Mouse (Mus musculus) lung, adult 2 months (tissue): ENCODE measurements around the gene Lgals4. TPM values are rescaled to one million over a fixed set of nuclear protein-coding genes. Genes with fewer than 3 reads are reported as not detected.

ENCODE experiments used
- DNase-seq: peaks from one replicate; pipeline ENCODE4 v3.0.0; 2022
- H3K4me1 ChIP-seq: fragments of 200-500 bp; 2 replicates; pipeline ENCODE4 v1.6.1; 2011; ENCODE audit warnings: low read length; ENCODE audit not compliant: control insufficient read depth, insufficient read depth
- H3K4me3 ChIP-seq: fragments of 200-500 bp; replicated peaks from 2 replicates; pipeline ENCODE3; 2011; ENCODE audit warnings: low read depth, mild to moderate bottlenecking, control low read depth, low read length; ENCODE audit errors: extremely low read depth
- CTCF ChIP-seq: fragments of 200-500 bp; IDR thresholded peaks from 2 replicates; pipeline ENCODE4 v1.5.1; 2011; ENCODE audit warnings: mild to moderate bottlenecking, low read length, control low read depth; ENCODE audit not compliant: insufficient read depth
- POLR2A ChIP-seq: fragments of 200-500 bp; IDR thresholded peaks from 2 replicates; pipeline ENCODE4 v1.6.1; 2011; ENCODE audit warnings: low read depth, mild to moderate bottlenecking, control low read depth, low read length, borderline replicate concordance; ENCODE audit errors: extremely low read depth
- WGBS: fragments of 180-500 bp; shearing (Covaris S2); methylation state at CpG from one replicate; pipeline ENCODE4 v1.1.7; 2018; 5-methylcytosine and 5-hydroxymethylcytosine counted together
- polyA plus RNA-seq: library from polyadenylated mRNA; depleted of rRNA; stranded (reverse); fragments of >200 nt; gene quantifications from 2 replicates; pipeline ENCODE4 v1.2.3, GENCODE M21; 2012

Gene Lgals4
- polyA plus RNA-seq, 1 experiment = 19.0 TPM

DNA sequence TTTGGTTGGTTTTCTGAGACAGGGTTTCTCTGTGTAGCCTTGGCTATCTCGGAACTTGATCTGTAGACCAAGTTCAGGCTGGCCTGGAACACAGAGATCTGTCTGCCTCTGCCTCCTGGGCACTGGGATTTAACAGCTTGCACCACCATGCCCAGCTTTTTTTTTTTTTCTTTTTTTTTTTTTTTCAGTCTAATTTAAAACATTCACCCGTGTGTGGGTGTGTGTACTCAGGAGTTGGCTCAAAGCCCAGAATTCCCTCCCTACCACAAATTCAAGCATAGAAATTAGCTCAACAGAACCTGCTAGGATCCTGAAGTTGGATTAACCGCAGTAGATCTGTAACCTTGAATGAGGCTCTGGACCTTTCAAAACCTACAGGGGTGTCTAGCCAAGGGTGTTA lies 6.3 kb upstream of the Lgals4 start:
- H3K4me3 ChIP-seq = no peak overlapping the region
- TF ChIP-seq POLR2A = no peak
- TF ChIP-seq CTCF = no peak
- no peak for DNase-seq
- WGBS = 46% methylated on average over 3 of the region's 3 CpGs
- H3K4me1 ChIP-seq = peaks cover 7% of the 10 kb centered on the region; the same call in 1 of the 2 replicates

DNA sequence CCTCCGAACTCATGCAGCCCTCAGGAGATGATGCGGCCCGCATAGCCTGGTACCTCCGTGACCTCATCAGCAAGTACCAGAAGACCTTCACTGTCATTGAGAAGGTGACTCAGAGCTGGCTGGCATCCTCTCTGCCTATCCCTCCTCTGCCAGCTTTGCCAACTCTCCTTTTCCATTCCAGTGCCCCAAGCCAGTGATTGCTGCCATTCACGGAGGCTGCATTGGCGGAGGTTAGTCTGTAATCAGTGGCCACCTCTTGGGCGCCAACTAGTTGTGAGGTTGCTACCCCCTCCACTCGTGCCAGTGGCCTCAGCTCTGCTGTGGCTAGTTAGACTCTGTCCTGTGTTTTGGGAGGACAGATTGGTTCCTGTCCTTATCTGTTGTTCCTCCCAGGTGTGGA lies 3.8 kb upstream of the Lgals4 start:
- no peak overlapping the region for H3K4me3 ChIP-seq
- WGBS = 84% methylated on average over 8 of the region's 8 CpGs
- peaks cover 7% of the 10 kb centered on the region; the same call in 1 of the 2 replicates for H3K4me1 ChIP-seq
- no peak for DNase-seq
- TF ChIP-seq CTCF = no peak
- no peak for TF ChIP-seq POLR2A

GRCm38 (mm10) chr7:28830981-28831380 lies 2.7 kb upstream of the Lgals4 start:
- H3K4me3 ChIP-seq = no peak overlapping the region
- DNase-seq = no peak
- WGBS = 72% methylated on average over 5 of the region's 5 CpGs
- peaks cover 6% of the 10 kb centered on the region; the same call in 1 of the 2 replicates for H3K4me1 ChIP-seq
- TF ChIP-seq POLR2A = no peak
- TF ChIP-seq CTCF = no peak

DNA sequence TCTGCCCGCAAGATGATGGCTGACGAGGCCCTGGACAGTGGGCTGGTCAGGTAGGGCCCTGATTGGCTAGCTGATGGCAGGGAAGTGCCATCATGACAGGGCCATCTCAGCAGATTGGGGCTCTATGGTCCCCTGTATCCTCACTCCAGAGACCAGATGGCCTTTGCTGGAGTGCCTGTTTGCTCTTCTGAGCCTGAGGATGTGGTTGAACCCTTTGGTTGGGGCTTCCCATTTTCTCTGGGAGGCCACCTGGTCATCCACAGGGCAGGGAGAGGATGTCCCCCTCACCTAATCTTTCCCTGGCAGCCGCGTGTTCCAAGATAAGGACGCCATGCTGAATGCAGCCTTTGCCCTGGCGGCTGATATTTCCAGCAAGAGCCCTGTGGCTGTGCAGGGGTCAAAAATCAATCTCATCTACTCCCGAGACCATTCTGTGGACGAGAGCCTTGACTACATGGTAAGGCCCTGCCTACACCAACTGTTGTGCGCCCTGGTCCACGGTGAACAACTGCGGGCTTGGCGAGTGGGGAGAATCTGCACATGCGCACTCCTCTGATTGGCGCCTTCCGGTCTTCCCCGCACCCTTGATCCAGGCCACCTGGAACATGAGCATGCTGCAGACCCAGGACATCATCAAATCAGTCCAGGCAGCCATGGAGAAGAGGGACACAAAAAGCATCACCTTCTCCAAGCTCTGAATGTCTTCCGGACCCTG lies 2.1 kb upstream of the Lgals4 start:
- no peak for DNase-seq
- TF ChIP-seq POLR2A (no peak), CTCF (no peak)
- no peak overlapping the region for H3K4me3 ChIP-seq
- peaks cover 3% of the 10 kb centered on the region; the same call in 1 of the 2 replicates for H3K4me1 ChIP-seq
- WGBS = 85% methylated on average over 17 of the region's 17 CpGs

DNA sequence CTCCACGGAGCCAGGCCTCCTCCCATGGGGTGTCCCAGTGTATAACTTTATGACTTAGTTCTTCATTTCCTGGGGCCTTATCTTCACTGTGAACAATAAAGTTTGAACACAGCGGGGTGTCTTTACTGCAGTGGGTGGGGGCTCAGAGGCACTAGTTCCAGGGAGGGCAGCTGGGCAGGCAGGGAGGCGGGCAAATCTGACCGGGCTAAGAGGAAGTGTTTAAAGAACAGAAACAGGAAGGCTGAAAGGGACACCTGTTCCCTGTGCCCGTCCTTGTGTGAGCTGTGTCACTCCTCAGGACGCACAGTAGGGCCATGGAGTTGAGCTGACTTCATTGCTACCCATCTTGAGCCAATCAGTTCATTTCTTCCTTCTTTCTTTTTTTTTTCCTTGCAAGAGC lies 1.5 kb upstream of the Lgals4 start:
- 36% methylated on average over 6 of the region's 6 CpGs for WGBS
- peaks cover 2% of the 10 kb centered on the region; the same call in 1 of the 2 replicates for H3K4me1 ChIP-seq
- no peak; the same call in 1 of the 2 replicates for TF ChIP-seq POLR2A
- no peak for TF ChIP-seq CTCF
- H3K4me3 ChIP-seq = no peak overlapping the region
- no peak for DNase-seq

DNA sequence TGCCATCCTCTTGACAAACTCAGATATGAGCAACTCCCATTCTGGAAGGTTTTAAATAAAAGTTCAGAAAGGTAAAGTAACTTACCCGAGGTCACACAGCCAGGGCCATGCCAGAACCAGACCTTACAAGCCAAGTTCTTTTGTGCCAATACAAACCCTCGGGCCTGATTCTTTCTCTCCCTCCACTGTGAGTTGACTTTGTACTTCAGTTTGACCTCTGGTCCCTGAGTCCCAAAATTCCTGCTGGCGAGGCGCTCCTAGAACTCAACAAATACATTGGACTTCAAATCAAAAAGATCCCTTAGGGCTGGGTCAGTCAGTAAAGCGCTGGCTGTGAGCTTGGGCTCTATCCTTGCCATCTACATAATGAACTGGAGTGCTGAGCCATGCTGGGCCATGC lies 3.3 kb downstream of the Lgals4 start:
- H3K4me3 ChIP-seq = no peak overlapping the region
- no peak for DNase-seq
- WGBS = 82% methylated on average over 5 of the region's 5 CpGs
- H3K4me1 ChIP-seq = peaks cover 2% of the 10 kb centered on the region; the same call in 1 of the 2 replicates
- no peak for TF ChIP-seq POLR2A
- TF ChIP-seq CTCF = no peak

- TF ChIP-seq CTCF = no peak
- TF ChIP-seq POLR2A = no peak
- DNase-seq = no peak
- H3K4me1 ChIP-seq = no peaks in the 10 kb centered on the region
- H3K4me3 ChIP-seq = no peak overlapping the region
- WGBS = 78% methylated on average over 9 of the region's 9 CpGs
These were observed 4.7 kb downstream of the Lgals4 start for GRCm38 (mm10) chr7:28838331-28838730.

DNA sequence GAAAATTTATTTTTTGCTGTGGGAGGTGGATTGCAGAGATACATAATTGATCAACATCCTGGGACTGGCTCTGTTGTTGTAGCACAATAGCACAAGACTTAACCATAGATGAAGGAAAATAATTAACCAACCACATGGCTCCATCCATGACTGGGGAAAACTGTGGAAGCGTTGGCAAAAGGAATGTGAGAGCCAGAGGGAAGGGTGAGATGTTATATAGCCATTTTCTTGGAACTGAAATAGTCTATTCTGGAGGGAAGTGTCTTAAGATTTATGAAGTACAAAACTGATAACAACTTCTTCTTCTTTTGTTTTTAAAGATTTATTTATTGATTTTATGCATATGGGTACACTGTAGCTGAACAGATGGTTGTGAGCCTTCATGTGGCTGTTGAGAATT lies 13.6 kb downstream of the Lgals4 start:
- TF ChIP-seq CTCF = no peak
- TF ChIP-seq POLR2A = no peak
- WGBS = 64% methylated on average over 1 of the region's 1 CpGs
- DNase-seq = no peak
- no peak overlapping the region for H3K4me3 ChIP-seq
- no peaks in the 10 kb centered on the region for H3K4me1 ChIP-seq

GRCm38 (mm10) chr7:28849700-28850236 lies 16.1 kb downstream of the Lgals4 start:
- WGBS = 26% methylated on average over 1 of the region's 1 CpGs

GRCm38 (mm10) chr7:28850642-28851041 lies 17.0 kb downstream of the Lgals4 start:
- no peak overlapping the region for H3K4me3 ChIP-seq
- no peak for TF ChIP-seq POLR2A
- no peak for TF ChIP-seq CTCF
- WGBS = 81% methylated on average over 4 of the region's 4 CpGs
- DNase-seq = no peak
- no peaks in the 10 kb centered on the region for H3K4me1 ChIP-seq

More at GRCm38 (mm10) chr7:28849700-28850236, 16.1 kb downstream of the Lgals4 start:
- H3K4me3 ChIP-seq = no peak overlapping the region
- no peaks in the 10 kb centered on the region for H3K4me1 ChIP-seq
- no peak for TF ChIP-seq POLR2A
- TF ChIP-seq CTCF = no peak
- DNase-seq = no peak
